Mouse (Mus musculus): ENCODE results near the gene Slc18a2. TPM values are rescaled to one million over a fixed set of nuclear protein-coding genes. Genes with fewer than 3 reads are reported as not detected.

Slc18a2 gene
- total RNA-seq, 2 experiments from 2014 or later = 4.6 to 6.0 TPM

Other genes with a start within 250 kb of the Slc18a2 start
- gene Shtn1, start 184.8 kb upstream of the Slc18a2 start, total RNA-seq (2021) = 100 to 1,000 TPM; 154 to 163 TPM
- 1 to 10 TPM; 2.4 to 3.2 TPM for gene Vax1, start 90.8 kb upstream of the Slc18a2 start, total RNA-seq (2021)
- gene Kcnk18, start 41.7 kb upstream of the Slc18a2 start, total RNA-seq (2021) = not detected
- gene Rps12-ps3, start 61.4 kb downstream of the Slc18a2 start, total RNA-seq (2021) = 100 to 1,000 TPM; 506 to 561 TPM
- gene Pdzd8, start 84.9 kb downstream of the Slc18a2 start, total RNA-seq (2021) = 10 to 100 TPM; 49.5 to 49.6 TPM
- gene Emx2, start 197.5 kb downstream of the Slc18a2 start, total RNA-seq (2021) = 10 to 100 TPM in 1 of 2 experiments, 1 to 10 TPM in 1; 9.1 to 12.7 TPM

Data from left cerebral cortex, postnatal 4 days (tissue).